Mouse (Mus musculus) neutrophil, adult 5-6 weeks (primary cell): ENCODE measurements around the gene Ugt1a1. TPM values are rescaled to one million over a fixed set of nuclear protein-coding genes. Genes with fewer than 3 reads are reported as not detected.

ENCODE experiments used
- ATAC-seq: fragments of 151-379, 151-347 bp; 2 replicates; pipeline ENCODE4 v1.8.0; 2017; ENCODE audit warnings: mild to moderate bottlenecking, moderate TSS enrichment; ENCODE audit not compliant: insufficient number of reproducible peaks, poor library complexity, low FRiP score, severe bottlenecking; ENCODE audit errors: extremely low read depth
- total RNA-seq: library from RNA; stranded (forward); fragments of 200-1000 nt; gene quantifications from 2 replicates; pipeline ENCODE4 v1.2.3, GENCODE M21; 2017

Ugt1a1 gene
- total RNA-seq, 1 experiment from 2014 or later, result 3.5 TPM

- peak; percentile 3; the same call in 1 of the 2 replicates for ATAC-seq
These were observed 41.8 kb downstream of the Ugt1a1 start for GRCm38 (mm10) chr1:88253540-88253939.

GRCm38 (mm10) chr1:88254793-88255465, 43.2 kb downstream of the Ugt1a1 start:
- ATAC-seq, result no peak

- ATAC-seq, result no peak
These were observed 43.7 kb downstream of the Ugt1a1 start for GRCm38 (mm10) chr1:88255466-88255857.

GRCm38 (mm10) chr1:88255989-88256754, 44.4 kb downstream of the Ugt1a1 start:
- no peak for ATAC-seq

GRCm38 (mm10) chr1:88256886-88257663, 45.3 kb downstream of the Ugt1a1 start:
- ATAC-seq, result no peak

- ATAC-seq, result no peak
These were observed 45.9 kb downstream of the Ugt1a1 start for GRCm38 (mm10) chr1:88257681-88258080.

- ATAC-seq, result no peak
These were observed 46.6 kb downstream of the Ugt1a1 start for GRCm38 (mm10) chr1:88258361-88258760.

GRCm38 (mm10) chr1:88258881-88259642, 47.3 kb downstream of the Ugt1a1 start:
- ATAC-seq, result no peak

GRCm38 (mm10) chr1:88259643-88260024, 47.9 kb downstream of the Ugt1a1 start:
- no peak for ATAC-seq

- peak; percentile 2; the same call in 1 of the 2 replicates for ATAC-seq
These were observed 48.4 kb downstream of the Ugt1a1 start for GRCm38 (mm10) chr1:88260114-88260513.

- ATAC-seq, result peak; percentile 31
These were observed 49.0 kb downstream of the Ugt1a1 start for GRCm38 (mm10) chr1:88260604-88261377.

GRCm38 (mm10) chr1:88261706-88262105, 49.9 kb downstream of the Ugt1a1 start:
- no peak for ATAC-seq

- peak; percentile 10 for ATAC-seq
These were observed 50.5 kb downstream of the Ugt1a1 start for GRCm38 (mm10) chr1:88262255-88262654.

GRCm38 (mm10) chr1:88262961-88263360, 51.2 kb downstream of the Ugt1a1 start:
- ATAC-seq, result no peak

GRCm38 (mm10) chr1:88263778-88264177, 52.0 kb downstream of the Ugt1a1 start:
- ATAC-seq, result no peak

GRCm38 (mm10) chr1:88264237-88264868, 52.6 kb downstream of the Ugt1a1 start:
- no peak for ATAC-seq

GRCm38 (mm10) chr1:88264869-88265240, 53.1 kb downstream of the Ugt1a1 start:
- no peak for ATAC-seq

GRCm38 (mm10) chr1:88266123-88266522, 54.4 kb downstream of the Ugt1a1 start:
- ATAC-seq, result no peak
